Mouse (Mus musculus) left cerebral cortex, adult 11 months (tissue): ENCODE measurements around the gene Fnd3c2.
"Not testable (repeated sequence)": the region's sequence is repeated elsewhere in the genome, so short reads cannot be mapped to it uniquely, and the experiment has no call there.

ENCODE experiments used
- DNase-seq: peaks from one replicate; pipeline ENCODE4 v3.0.0; 2022; ENCODE audit warnings: low spot score

Gene Fnd3c2

DNA sequence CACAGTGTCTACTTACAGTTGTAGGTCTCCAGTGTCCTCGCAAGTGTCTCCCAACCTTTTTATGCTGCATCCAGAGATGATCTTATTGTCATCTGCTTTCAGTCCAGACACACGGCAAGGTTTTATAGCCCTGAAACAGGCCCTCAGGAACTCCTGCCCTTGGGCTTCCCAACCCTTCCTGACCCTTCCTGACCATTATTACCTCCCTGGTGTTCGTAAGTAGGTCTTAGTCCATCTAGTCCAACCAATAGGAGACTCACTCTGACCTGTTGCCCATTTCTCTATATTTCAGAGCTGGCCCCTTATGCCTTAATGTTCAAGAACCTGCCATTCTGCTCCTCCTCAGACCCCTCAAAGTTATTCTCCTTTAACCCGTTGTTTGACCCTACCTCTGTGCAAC lies at the start of gene Fnd3c2:
Gene Fnd3c2 (minus strand): TSS at position 101 of the 400 bp plus-strand sequence.
- no peak for DNase-seq

DNA sequence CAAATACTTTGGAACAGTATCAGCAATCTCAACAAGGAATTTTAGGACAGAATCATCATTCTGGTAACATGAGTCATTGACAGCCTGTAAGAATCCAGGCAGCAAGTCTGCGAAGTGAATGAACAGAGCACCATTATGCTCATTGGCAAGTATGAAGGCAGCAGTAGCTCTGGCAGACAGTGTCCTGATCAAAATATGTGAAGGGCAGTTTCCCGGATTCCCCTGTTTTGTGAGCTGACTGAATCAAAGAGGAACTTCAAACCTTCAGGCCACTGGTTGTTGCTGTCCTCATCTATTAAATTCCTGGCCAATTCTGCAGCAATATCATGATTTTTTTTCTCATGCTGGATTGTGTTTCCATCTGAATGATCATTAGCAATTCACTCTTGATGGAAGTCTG lies 29.3 kb upstream of the Fnd3c2 start:
- DNase-seq, result no peak

DNA sequence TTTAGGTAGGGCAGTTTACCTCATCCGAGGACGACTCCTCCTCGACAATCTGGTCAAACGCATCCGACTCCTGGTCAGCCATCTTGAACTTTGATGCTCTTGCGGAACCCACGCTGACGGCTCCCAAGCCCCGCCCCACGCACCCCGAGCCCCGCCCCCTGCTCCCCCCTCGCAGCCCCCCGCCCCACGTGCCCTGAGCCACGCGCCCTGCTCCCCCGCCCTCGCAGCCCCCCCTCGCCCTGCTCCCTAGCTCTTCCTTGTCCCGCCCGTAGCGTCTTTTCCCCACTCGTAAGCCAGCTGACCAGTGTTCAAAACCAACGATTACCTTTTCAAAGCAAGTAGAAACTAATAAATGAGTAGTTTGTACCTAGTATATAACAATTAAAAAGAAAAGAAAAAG lies 34.1 kb downstream of the Fnd3c2 start, which contains the start of gene Taf9b:
Gene Taf9b (minus strand): TSS at position 101 of the 400 bp plus-strand sequence.
- DNase-seq, result no peak

DNA sequence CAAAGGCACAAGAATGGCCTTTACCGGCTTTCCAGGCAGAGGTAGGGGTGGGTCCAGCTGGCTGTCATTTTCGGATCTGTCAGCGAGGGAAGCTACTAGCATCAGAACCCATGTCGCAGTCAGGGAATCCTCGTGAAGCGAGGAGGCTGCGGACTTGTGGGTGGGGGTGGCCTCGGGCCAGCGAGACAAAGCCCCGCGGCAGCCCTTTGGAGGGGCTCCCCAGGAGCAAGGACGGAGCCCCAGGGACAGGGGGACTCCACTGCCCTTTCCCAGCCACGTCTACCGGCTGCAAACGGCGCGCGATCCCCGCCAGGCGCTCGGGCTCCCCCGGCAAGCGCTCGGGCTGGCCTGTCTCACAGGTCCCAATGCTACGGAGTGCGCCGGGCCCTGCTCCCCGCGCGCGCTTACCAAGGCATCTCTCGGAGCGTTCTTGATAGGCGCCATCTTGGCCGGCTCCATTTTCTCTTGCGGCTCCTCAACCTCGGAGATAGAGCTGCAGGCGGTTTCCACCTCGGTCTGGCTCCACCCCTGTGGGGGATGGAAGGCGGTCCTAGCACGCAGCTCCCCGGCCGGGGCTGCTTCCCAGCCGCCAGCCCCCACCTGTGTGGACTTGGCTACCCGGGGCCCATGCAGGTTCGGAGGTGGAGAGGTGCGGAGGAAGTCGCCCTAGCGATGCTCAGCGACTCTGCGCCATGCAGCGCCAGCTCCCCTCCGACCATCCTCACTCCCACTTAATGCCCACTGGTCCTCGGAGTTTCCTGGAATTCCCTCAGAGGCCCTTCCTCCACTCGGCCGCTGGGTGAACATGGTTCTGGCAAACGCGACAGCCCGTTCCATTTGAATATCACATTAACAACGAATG lies 35.8 kb downstream of the Fnd3c2 start:
- peak; percentile 50 for DNase-seq

DNA sequence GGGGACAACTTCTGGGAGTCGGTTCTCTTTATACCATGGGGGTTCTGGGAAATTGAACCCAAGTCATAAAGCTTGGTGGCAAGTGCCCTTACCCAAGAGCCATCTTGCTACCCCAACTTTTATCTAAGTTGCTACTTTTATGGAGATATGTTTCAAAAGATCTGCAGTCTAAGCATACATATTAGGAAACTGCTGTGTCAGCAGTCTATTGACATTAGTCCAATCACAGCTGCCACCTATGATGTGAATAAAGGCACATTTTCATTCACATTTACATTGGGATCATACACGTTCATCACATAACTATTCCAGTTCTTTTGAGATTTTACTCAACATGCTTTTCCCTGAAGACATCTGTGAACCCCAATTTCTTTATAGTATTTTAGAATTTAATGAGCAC lies 46.1 kb downstream of the Fnd3c2 start:
- DNase-seq, result no peak

DNA sequence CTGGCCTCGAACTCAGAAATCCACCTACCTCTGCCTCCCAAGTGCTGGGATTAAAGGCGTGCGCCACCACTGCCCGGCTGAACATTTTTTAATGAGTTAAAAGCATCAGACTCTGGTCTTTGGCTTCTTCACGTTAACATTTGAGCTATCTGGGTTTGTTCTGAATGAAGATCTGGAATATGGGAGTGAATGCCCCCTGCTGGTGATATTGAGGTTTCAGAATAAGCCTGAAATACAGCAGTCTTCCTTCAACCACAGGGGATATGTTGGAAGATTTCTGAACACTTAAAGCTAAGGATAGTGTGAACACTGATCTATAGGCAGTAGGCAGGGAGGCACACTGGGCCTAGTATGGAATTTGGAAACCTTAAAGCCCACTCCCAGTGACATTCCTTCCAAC lies 56.3 kb downstream of the Fnd3c2 start:
- no peak for DNase-seq

DNA sequence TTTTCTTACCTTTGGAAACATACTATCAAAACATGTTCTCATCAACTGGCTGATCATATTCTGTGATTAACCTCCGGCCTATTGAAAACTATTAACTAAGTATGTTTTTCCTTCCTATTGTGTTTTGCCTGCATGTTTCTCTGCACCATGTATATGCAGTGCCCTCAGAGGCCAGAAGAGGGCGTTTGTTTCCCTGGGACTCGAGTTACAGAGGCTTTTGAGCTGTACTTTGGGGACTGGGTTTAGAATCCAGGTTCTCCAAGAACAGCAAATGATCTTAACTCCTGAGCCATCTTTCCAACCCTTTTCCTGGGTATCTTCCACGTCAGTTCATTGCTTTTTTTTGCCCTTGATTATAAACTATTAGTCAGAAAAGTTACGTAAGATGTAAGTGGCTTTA lies 57.9 kb downstream of the Fnd3c2 start:
- DNase-seq, result no peak

DNA sequence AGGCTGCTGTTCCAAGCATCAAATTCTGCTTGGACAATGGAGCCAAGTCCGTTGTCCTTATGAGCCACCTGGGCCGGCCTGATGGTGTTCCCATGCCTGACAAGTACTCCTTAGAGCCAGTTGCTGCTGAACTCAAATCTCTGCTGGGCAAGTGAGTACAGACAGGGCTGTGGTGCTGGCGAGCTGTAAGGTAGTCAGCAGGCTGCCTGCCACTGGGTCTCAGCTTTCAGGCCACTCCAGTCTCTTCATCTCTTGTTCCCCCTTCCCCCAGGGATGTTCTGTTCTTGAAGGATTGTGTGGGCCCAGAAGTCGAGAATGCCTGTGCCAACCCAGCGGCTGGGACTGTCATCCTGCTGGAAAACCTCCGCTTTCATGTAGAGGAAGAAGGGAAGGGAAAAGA lies 60.8 kb downstream of the Fnd3c2 start:
- not testable (repeated sequence) for DNase-seq

DNA sequence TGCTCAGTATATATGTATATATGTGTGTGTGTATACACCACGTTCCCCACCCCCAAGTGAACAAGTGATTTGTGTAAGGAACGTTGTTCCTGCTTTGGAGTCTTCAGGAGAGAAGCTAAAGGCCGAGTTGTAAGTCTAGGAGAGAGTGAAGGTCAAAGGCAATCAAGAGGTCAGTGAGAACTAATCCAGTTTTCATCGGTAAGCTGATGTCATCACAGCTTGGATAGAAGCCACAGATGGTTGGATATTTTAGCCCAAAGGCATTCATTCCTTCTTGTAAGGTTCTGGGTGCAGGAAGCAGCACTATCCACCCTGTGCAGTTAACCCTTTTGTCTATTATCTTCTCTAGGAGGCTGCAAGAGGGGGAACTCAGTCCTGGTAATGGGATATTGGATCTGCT lies 65.1 kb downstream of the Fnd3c2 start:
- no peak for DNase-seq

DNA sequence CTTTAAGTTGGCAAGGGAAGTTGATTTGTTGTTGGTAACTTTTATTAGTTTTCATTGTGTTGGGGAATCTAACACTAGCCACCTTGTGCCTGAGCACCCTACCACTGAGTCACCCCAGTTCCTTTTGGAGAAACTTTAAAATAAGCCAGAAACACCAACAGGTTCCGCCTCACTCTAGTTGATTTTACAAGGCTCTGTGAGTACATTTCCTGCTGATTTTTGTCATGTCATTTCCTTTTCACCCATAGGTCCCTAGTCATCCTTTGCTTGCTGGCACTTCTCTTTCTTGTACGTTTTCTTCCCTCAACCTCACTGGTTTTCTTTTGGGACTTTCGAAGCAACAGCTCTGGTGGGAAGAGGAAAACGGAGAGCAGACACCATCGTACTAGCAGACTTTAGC lies 65.8 kb downstream of the Fnd3c2 start:
- DNase-seq, result no peak

DNA sequence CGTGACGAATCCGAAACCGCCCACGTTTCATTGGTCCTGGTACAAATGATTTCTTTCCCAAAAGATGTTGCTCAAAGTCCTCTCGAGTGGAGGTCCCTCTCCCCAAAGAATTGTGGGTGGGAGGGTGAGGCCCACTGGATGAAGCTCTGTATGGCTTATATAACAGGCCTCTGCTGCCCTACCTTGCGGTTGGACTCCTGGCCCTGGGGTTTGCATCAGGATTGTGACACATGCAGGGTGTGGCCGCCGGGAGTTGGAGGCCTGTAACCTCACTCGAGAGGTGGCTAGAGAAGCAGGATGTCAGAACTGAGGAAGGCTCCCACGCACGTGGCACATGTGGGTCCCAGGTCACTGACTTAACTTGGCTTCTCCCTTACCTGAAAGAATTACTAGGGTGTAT lies 67.4 kb downstream of the Fnd3c2 start:
- DNase-seq, result no peak

DNA sequence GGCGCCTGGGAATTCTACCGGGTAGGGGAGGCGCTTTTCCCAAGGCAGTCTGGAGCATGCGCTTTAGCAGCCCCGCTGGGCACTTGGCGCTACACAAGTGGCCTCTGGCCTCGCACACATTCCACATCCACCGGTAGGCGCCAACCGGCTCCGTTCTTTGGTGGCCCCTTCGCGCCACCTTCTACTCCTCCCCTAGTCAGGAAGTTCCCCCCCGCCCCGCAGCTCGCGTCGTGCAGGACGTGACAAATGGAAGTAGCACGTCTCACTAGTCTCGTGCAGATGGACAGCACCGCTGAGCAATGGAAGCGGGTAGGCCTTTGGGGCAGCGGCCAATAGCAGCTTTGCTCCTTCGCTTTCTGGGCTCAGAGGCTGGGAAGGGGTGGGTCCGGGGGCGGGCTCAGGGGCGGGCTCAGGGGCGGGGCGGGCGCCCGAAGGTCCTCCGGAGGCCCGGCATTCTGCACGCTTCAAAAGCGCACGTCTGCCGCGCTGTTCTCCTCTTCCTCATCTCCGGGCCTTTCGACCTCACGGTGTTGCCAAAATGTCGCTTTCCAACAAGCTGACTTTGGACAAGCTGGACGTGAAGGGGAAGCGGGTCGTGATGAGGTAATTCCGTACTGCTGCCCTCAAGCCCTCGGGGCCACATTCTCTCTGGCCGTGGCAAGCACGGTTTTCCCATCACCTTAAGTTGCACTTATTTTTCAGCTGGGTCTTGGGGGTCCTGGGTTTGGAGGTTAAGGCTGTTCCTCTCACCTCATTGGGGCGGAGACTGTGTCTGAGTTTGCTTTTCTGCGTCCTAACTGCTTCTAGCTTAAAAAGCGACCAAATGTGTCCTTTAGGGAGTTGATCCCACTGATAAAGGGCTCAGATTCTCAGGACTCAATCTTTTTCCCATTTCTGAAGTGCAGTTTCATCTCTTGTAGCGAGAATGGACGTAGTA lies 68.2 kb downstream of the Fnd3c2 start, which contains the start of gene Pgk1:
Gene Pgk1 (plus strand): TSS at position 388 of the 937 bp plus-strand sequence.
- peak; percentile 86 for DNase-seq

DNA sequence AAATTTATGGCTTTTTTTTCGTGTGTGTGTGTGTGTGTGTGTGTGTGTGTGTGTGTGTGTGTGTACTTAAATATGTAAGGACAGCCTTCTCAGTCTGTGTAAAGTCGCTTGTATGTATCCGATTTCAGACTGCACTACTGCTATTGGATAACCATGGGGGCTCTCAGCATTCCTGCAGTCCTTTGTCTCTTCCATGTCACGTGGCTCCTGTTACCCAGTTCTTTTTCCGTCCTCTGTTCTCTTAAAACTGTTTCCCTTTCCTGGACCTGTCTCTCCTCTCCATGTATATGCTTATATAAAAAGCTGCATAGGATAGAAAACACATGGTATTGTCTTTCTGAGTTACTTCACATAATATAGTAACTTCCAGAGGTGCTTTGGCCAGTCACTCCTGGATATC lies 69.5 kb downstream of the Fnd3c2 start:
- no peak for DNase-seq
